Mouse (Mus musculus) v-Abl transformed pro-B cells (cell line): ENCODE data around the gene Rad54l2.

ENCODE experiments used
- in situ Hi-C, 2 experiments: fragments of 400-800 bp; cut with MboI; formaldehyde crosslinking; loops; one replicate each; pipeline ENCODE4 v1.15.1; 2025; ENCODE audit not compliant: unreplicated experiment in 2 of 2

Rad54l2 gene

DNA sequence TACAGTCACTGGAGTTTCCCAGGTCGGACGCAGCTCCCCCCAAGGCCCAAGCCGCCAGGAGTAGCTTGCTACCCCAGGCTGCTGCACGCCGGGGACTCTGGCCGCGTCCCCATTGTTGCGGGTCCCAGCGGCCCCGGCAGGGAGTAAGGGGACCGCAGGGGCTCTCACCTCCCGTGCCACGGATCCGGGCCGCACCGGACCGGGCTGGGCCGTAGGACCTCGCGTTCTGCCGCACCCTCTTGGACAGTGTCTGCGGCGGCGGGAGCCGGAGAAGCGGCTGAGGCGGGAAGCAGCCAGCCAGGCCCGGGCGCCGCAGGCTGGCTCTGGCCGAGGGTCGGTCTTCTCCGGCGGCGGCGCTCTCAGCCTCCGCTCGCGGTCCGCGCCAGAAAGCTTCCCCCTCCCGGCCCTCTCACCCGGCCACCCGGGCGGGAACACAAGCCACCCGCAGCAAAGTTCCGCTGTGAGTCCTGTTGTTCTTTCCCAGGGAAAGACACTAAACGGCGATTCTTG lies at the start of gene Rad54l2:
Gene Rad54l2 (minus strand): TSS at position 383 of the 510 bp plus-strand sequence.
- in situ Hi-C loops, result no loop called here

DNA sequence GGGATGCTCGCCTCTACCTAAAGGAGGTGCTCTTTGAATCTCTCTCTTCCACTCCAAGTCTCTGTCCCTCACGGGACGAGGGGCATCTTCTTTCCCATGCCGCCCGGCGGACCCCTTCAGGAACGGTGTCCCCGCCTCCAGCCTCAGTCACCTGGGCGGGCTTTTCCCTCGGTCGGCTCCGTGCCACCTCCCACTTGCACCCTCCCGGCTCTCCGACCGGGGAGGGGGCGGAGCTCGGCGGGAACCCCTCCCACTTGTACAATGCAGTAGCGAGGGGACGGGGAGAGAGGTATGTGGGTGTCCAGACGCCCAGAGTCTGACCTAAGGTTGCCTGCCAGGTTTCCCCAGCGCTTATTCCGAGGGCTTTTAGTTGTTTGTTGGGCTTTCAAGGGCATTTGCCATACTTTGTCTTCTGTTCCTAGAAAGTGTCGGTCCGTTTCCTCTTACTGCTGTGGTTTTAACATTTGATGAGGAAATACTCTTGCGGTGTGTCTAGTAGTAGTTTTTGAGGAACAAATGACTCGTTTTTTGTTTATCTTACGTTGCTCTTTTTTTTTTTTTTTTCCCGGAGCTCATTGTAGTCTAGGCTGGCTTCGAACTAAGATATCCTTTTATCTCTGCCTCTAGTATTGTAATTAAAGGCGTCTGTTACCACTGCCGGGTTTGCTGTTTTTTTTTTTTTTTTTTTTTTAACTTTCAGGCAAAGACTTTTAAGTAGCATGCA lies 33.5 kb upstream of the Rad54l2 start:
- in situ Hi-C loops, result loop anchor here in 1 of 2 experiments (5.0 kb wide), 1 partner anchor 70 kb away; the partner anchor contains the start of gene Manf

DNA sequence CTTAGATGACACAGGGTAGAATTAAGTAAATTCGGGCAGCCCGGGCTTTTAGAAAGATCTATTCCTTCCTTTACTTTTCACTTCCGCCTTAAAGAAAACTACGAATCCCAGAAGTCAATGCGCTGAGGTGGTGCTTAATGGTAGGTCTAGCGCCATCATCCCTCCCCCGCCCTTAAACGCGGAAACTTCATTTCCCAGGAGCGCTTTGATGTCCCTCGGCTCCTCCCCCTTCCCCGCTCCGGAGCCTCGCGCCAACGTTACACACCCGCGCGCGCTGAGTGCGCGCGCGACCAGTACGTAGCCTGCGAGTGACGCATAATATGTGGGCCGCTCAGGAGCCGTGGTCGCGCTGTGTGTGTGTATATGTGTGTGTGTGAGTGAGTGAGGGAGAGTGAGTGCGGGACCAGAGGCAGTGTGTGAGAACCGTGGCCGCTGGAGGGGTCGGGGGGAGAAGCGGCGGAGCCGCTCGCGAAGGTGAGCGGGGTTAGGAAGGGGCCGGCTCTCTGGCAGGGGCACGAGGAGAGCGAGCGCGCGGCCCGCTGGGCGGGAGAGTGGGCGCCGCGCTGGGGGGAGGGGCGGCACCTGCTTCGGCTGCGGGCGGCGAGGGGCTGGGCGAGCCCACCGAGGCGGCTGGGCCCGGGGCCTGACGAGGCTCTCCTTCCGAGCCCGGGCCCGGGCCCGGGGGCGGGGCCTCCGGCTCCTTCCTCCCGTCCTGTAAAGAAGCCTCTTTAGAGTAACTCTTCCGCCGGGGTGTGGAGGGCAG lies 32.8 kb upstream of the Rad54l2 start, which contains the start of gene Dcaf1:
Gene Dcaf1 (plus strand): TSS at position 257 of the 763 bp plus-strand sequence.
- in situ Hi-C loops, result loop anchor here in 1 of 2 experiments (5.0 kb wide), 1 partner anchor 71 kb away; the partner anchor contains the start of gene Manf

DNA sequence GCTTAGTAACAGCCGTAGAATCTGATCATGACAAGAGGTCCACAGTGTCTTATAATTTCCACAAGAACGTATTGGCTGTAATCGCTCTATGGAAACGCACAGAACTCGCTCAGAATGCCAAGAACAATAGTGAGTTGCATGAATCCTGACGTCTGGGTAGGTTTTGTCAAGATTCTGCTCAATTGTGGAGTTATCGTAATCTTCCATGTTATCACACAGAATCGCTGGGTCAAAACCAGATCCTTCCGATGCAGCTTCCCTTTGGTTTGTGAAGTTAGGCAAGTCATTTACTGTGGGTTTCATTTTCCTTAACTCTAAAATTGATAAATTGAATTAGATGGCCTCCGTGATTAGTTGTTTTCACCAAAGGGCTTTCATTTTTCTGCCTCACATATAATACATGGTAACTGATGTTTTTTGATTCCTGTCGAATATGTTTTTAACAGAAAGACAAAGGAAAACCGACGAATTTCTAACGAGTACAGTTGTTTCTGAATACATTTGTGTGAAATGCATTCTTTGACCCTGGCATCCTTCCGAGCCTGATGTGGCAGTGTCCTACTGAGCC lies 32.1 kb upstream of the Rad54l2 start:
- in situ Hi-C loops, result loop anchor here in 1 of 2 experiments (5.0 kb wide), 1 partner anchor 71 kb away; the partner anchor contains the start of gene Manf

DNA sequence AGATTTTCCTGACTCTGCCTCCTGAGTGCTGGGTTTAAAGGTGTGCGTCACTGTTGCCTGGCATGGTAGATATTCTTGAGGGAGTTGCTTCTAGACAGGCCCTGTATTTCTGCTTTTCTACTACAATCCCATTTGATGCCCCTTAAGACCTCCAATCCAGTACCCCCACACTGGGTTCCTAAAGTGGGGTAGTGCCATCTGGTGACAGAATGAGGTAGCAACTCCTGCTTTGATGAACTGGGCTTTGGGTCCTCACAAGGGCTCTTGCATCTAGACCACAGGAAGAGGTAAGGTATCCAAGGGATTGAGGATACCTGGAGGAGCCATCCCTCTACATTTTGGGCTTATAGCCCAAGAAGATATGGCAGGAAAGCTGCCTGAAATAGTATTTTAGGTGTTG lies 30.2 kb upstream of the Rad54l2 start:
- in situ Hi-C loops, result loop anchor here (5.0 kb wide), 1 partner anchor 132 kb away; the partner anchor contains the start of gene Tex264 (in 2 of the 2)

DNA sequence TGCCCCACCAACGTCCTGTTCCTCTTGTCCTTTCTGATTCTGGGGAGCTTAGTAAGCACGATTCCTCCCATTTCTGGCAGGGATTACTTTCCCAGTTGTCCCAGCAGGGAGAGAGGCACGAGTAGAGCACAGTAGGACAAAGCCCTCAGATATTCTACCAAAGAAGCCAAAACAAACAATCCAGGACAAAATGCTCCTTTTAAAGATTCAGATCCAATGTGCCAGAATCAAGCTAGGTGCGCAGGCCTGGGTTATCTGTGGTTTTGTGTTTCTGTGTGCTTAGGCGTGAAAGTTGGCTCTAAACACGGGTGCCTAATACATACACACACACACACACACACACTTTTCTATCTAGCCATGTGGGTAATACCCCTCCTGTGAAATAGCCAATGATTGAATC lies 29.2 kb upstream of the Rad54l2 start:
- in situ Hi-C loops, result loop anchor here (5.0 kb wide), 1 partner anchor 131 kb away; the partner anchor contains the start of gene Tex264 (in 2 of the 2)

DNA sequence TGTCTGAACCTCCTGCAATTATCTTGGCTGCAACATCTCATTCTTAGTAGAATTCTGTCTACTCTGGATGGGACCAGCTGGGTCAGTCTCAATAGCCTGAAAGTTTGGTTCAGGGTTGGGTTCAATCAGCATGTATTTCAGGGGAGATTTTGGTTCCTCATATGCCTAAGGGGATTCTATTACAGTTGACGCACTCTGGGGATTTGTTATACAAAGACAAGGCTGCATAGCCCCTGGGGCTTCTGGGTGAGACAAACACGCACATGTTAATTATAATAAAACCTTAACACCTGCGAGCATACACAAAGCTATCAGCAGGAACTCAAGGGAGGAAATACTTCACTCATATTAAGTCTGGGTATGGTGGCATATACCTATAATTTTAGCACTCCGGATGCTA lies 17.5 kb upstream of the Rad54l2 start:
- in situ Hi-C loops, result no loop called here

DNA sequence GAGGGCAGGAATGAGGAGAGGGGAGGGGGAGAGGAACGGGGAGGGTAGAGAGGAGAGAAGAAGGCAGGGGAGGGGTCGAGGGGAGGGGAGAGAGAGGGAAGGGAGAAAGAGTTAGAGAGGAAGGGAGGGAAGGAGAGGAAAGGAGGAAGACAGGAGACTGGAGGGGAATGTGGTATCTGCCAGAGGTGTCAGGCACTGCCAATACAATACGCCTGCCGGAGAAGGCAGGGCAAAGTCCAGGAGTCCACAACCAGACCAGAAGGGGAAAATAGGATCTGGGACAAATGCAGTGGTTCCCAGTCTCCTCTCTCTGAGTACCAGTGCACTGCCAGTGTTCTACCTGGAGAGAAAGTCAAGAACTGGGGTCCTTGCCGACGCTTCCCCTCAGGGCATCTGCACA lies 1.8 kb upstream of the Rad54l2 start:
- in situ Hi-C loops, result no loop called here

DNA sequence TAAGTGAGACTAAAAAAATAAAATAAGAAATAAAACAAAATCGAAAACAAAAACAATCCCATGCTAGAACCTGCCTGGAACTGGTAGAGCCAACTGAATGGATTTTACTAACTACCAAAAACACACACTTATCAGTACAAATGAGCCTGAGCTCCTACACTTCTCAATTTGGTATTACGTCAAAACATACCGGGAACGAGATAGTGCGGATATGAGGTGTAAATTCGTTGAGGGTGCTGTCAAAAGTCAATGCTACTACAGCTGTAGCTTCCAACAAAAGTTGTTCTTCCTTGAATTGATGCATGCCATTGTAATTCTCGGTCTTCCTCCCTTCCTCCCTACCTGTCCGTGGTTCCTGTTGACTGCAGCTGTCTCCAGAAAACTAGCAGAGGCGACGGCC lies 369 bp upstream of the Rad54l2 start:
- in situ Hi-C loops, result no loop called here

DNA sequence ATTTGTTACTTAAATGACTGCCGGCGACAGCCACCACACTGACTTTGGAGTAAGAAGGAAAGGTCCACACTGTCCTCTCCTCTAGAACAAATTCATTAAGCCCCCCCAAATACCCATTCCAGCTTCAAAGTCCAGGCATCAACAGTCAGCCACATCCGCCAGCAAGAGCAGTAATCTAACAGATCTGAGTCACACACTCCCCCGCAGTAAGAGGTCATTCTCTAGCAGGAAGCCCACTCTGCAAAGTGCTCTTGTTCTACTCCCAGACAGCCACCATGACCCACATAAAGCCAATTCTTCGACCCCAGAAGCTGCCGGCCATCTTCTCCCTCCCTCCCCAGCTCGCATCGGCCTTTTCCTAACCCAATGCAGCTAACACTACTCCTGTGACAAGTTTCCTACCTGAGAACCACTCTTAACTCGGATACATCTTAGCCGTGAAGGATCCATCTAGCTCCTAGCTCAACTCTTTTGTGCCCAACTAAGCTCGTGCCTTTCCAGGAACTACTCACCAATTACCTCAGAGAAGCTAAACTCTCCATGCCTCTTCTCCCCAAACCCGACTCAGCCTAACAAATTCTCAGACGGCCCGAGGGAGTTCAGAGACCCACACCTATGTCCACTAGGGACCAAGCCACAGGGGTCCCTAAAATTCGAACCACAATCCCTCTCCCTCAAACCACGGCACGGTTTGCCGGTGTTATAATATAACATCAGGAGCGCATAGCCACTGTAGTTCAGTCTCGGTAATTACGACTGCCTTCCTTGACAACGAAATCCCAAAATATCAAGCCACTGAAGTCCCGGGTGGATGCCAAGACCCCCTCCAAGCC lies 799 bp downstream of the Rad54l2 start:
- in situ Hi-C loops, result no loop called here

DNA sequence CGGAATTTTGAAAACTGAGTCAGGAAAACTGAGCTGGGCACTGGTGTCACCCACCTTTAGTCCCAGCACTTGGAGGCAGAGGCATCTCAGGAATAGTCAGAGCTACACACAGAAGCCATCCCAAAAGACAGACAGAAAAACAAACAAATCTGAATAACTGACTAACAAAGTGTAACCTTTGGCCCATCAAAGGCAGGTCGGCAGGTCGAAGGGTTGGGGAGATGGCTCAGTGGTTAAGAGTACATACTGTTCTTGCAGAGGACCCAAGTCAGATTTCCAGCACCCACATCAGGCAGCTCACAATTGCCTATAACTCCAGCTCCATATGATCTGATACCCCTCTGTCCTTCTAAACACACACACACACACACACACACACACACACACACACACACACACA lies 3.8 kb downstream of the Rad54l2 start:
- in situ Hi-C loops, result no loop called here

DNA sequence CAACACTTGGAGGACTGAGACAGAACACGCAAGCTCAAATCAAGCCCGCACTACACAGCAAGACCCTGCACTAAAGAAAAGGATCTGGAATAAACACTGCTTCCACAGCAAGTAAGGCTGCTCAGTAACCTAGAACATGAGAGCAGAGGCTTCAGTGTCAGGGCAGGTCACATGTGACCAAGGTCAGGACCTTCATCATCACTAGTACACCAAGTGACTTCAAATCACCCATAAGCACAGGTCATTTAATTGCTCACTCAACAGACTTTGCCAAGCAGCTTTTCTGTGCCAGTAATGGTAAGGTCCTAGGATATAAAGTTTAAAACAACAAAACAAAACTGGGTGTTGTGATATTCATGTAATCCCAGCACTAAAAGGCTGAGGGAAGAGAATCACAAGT lies 5.4 kb downstream of the Rad54l2 start:
- in situ Hi-C loops, result no loop called here

DNA sequence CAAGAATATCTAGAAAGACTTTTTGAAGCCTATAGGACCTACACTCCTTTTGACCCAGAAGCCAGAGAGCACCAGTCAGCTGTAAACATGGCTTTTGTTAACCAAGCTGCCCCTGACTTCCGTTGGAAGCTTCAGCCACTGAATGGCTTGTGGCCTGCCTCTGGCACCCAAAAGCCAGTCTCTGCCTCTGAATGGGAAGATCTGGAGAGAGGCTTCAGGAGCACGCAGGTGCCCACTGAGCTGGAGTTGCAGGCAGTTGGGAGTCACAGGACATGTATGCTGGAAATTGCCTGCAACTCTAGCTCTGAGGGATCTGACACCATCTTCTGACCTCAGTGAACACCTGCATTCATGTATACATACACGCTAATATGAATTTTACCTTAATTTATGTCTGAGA lies 8.9 kb downstream of the Rad54l2 start:
- in situ Hi-C loops, result no loop called here

DNA sequence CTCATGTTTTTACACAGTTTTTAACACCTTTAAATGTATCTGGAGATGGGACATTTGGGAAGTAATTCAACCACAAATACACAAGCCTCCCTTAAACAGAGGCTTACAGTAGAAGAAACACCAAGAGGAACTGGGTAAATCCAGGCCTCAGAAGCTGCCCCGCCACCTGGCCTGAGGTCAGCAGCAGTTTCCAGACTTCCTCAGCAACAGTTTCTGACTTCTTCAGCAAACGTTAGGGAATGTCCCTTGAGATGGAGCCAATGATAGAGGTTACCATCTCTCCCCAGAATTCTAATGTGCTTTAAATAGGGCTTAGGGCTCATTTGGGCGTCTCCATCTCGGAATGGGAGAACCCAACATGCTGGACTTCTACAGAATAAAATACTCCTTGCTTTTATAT lies 10.7 kb downstream of the Rad54l2 start:
- in situ Hi-C loops, result no loop called here

DNA sequence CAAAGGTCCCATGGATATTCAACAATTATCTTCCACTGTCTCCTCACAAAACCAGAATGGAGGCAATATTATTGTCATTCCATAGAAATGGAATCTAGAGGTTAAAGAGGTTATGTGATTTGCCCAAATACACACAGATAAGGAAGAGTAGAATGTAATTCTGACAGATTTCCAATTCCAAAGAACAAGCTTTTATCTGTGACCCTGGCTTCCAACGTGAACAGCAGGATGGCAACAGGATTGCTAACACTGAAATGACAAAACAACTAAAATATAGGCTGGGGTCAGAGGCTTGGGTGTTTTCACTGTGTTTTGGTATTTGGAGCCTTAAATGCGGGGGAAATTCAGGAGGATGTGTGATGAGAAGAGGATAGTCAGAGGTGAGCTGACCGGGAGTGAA lies 11.6 kb downstream of the Rad54l2 start:
- in situ Hi-C loops, result no loop called here

DNA sequence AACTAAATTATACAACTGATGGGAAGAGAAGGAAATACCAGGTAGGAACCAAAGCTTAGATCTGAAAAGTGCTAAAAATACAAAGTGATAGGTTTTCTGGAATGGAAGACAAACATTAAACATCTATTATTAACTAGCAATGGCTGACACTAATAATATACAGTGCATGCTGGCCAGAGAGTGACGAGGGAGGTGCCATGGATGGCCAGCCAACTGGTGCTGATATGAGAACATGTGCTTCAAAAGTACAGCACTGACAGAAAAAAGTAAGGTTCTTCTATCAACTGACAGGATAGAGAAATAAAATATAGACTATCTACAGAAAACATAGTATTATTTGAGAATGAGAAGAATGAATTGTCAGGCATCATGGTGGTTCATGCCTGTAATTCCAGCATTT lies 12.9 kb downstream of the Rad54l2 start:
- in situ Hi-C loops, result no loop called here

DNA sequence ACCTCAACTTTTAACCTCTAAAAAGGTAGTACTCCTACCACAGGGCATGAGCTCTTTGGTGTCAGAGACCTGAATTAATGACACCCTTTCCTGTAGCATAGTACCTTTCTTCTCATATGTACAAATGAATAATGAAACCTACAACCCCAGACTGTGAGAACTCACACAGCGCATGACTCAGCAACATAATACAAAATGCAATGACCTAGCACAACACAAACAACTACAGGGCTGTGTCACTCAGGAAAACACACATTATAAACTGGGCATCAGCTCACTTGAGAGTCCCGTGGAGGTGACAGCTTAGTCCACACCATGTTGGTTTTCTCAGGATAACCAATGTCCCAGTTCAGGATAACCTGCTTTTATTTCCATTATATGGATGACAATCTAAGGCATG lies 17.2 kb downstream of the Rad54l2 start:
- in situ Hi-C loops, result no loop called here

DNA sequence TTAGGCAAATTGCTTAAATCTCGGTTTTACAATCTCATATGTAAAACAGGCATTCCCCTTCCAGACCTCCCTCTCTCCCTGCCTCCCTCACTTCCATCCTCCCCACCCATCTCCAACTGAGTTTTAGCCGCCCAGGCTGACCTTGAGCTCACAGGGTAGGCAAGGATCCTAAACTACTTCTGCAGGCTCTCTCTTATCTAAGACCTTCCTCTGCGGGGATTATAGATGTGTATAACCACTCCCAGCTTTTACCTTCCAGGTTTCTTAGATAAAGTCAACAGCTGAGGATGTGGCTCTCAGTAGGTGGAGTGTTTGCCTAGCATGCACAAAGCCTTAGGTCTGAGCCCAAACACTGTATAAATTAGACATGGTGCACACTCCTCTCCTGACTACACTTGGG lies 18.8 kb downstream of the Rad54l2 start:
- in situ Hi-C loops, result no loop called here

DNA sequence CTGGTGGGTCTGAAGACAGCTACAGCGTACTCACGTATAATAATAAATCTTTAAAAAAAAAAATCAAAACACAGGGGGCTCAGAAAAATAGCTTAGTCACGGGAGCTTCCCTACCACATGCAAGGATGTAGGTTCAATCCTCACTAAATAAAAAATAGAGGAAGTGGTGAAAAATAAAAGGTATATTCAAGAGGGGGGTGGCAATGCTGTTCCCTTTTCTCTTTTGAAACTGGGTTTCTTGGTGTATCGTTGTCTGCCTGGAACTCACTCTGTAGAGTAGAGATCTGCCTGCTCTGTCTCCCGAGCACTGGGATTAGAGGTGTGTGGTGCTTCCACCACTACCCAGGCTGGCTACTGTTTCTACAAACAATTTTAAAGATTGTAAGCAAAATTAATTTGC lies 19.2 kb downstream of the Rad54l2 start:
- in situ Hi-C loops, result no loop called here

DNA sequence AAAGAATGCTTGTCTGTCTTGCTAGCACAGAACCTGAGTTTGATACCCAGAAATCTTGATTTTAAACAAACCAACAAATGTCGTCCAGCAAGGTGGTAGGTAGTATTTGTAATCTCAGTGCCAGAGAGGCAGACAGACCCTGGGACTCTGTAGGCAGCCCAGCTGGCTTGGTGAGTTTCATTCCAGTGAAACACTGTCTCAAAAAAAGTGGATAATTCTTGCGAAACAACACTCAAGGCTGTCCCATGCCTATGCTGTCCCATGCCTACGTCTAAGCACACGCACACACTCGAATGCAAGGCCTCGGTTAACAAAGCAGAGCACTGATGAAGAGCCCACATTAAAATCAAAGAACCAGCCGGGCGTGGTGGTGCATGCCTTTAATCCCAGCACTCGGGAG lies 32.6 kb downstream of the Rad54l2 start:
- in situ Hi-C loops, result no loop called here
